Mouse (Mus musculus) cerebellum, postnatal 4 days (tissue): Measurements from ENCODE around the gene Bach1.

Experiments
- DNase-seq, 2 experiments: peaks; one replicate each; pipeline ENCODE4 v3.0.0; 2022; ENCODE audit warnings: low spot score in 2 of 2, mixed read lengths in 1 of 2

Gene Bach1

DNA sequence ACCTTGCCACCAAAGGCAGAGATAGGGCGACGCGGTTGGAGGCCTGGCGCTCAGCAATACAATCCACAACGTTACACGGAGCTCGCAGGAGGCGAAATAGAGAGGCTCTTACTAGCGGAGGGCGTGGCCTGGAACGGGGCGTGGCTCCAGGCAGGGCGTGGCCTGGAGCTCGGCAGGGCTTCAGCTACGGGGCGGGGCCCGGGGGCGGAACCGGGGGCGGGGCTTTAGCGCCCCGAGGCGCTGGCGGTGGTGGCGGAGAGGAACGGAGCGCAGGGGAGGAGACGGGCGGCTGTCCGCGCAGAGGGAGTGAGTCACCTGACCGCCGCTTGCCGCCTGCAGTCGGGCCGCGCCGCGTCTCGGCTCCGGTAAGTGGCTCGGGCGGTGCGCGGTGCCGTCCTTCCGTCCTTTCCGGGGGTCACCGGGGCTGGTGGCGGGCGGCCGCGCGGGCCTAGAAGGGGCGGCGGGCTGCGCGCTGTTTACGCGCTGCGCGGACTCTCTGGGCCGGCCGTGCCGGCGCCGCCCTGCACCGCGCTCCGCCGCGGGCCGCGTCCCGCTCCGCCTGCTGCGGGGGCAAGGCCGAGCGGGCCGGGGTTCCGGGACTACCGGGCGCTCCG is at the start of gene Bach1:
Gene Bach1 (plus strand): TSS at position 254 of the 614 bp plus-strand sequence.
- DNase-seq = peak; percentile 88 to 93

GRCm38 (mm10) chr16:87652344-87652743 is 46.4 kb upstream of the Bach1 start:
- no peak for DNase-seq

DNA sequence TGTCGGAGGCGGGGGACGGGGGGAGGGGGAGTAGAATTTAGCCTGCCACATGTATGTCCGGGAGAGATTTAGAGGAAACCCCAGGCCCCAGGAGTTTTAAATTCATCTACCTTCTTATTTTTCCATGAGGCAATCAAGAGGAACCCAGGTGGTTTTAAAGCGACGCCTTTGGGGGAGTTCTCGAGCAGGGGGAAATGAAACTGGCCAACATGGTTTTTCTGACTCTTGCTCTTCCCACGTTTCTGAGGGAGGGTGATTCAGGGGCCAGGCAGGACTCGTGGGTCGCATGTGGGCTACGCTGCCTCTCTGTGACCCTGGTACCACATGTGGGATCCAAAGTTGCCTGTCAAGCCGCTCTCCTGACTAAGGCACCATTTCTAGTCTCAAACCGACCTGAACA is 45.8 kb upstream of the Bach1 start:
- DNase-seq = no peak

DNA sequence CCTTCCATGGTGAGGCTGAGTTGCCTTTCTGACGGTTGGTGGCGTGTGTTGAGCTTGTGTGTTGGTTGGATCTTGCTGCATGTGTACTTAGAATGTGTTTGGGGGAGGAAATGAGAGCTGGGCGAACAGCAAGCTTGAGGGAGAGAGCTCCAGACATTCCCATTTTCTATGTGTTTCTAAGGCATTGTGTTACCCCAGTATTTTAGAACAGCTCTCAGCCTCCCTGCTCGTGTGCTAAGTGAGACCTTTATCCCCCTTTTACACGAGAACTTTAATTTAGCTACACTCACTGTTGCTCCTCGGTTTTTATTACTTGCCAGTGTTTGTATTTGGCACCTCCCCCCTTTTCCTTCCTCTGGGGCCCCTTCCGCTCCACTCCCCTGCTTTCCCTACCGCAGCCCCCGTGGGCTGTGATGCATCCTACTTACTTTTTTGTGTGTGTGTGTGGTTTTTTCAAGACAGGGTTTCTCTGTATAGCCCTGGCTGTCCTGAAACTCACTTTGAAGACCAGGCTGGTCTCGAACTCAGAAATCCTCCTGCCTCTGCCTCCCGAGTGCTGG is 44.6 kb upstream of the Bach1 start:
- DNase-seq = no peak

GRCm38 (mm10) chr16:87655005-87655404 is 43.7 kb upstream of the Bach1 start:
- no peak for DNase-seq

DNA sequence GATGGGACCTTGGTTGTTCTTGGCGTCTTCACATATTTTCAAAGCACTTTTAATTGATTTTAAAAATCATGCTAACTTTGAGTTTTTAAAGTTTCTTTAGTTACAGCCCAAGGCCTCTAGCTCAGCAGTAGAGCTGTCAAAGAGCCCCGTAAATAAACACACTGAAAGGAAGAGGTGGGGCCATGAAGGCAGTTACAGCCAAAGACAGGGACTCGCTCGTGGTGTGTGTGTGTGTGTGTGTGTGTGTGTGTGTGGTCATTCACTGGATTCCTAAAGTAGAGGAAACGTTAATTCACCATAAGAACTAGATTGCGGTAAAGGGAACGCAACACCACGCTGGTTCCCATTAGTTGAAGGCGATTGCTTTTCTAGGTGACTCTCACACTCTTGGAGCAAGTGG is 43.2 kb upstream of the Bach1 start:
- DNase-seq = no peak

DNA sequence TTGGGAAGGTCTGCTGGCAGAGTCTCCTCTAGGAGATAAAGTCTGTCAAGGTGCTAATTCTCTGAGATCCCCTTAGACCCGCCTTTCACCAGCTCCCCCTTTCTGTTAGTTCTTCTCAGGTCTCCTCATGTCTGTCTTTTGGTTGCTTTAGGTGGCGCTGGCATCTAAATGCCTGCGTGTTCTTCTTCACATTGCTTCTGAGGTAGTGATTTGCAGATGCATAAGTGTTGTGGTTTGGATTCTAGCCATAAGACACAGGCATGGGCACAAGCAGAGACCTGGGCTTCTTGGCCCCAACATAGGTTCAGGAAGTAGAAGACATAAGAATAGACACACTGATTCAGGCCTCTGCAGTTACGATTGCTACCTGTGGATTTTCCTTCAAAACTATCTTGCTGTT is 42.0 kb upstream of the Bach1 start:
- no peak for DNase-seq

DNA sequence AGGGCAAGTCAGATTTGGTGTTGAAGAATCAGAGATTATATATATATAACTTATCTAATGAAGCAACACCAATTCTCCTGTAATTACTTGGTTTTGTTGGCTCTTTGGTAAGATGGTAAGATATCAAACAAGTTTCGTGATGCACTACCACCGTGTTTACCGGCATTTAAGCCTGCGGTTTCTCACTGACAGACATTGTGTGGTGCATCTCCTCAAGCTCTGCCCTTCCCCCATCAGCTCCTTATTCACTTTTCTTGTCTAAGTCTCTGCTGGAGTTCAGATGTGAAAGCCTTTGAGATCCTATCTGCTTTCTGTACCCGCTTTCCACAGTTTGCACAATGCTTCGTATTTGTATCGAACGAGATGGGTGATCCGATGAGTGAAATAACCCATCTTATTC is 41.5 kb upstream of the Bach1 start:
- DNase-seq = no peak

DNA sequence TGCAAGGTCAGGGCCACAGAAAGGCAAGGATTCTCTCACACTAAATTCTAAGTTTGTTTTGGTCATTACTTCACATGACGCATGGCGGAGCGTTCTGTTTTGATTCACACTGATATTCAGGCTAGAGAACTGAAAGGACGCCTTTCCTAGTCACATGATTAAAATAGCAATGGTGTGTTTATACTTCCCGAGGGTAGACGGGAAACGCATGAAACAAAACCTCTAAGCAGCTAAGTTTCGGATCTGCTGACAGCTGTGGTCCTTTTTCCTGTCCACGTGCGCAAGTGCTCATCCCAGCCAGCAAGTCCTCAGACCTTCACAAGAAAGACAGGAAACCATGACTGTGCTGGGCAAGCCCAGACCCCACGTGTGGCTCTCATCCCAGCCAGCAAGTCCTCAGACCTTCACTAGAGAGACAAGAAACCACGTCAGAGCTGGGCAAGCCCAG is 37.7 kb upstream of the Bach1 start:
- DNase-seq = no peak

DNA sequence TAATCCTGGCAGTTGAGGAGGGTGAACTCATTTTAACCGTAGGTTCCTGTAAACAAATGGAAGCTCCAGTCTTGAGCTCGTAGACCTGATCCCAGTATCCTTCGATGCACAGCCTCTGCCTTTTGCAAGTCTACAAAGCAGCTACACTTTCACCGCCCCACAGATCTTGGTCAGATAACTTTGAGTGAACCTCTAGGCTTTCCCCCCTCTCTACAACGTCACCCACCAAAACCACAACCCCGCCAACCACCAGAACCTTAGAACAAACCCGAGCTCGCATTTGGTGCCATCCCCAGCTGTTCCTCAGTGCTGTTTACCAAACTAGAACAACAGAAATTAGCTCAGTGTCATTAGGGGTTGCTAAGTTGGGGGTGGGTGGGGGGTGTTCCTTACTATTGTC is 37.1 kb upstream of the Bach1 start:
- no peak for DNase-seq

- no peak for DNase-seq
These were observed 36.2 kb upstream of the Bach1 start for GRCm38 (mm10) chr16:87662528-87662927.

- DNase-seq = no peak
These were observed 34.9 kb upstream of the Bach1 start for GRCm38 (mm10) chr16:87663890-87664289.

GRCm38 (mm10) chr16:87665246-87665645 is 33.5 kb upstream of the Bach1 start:
- no peak for DNase-seq

DNA sequence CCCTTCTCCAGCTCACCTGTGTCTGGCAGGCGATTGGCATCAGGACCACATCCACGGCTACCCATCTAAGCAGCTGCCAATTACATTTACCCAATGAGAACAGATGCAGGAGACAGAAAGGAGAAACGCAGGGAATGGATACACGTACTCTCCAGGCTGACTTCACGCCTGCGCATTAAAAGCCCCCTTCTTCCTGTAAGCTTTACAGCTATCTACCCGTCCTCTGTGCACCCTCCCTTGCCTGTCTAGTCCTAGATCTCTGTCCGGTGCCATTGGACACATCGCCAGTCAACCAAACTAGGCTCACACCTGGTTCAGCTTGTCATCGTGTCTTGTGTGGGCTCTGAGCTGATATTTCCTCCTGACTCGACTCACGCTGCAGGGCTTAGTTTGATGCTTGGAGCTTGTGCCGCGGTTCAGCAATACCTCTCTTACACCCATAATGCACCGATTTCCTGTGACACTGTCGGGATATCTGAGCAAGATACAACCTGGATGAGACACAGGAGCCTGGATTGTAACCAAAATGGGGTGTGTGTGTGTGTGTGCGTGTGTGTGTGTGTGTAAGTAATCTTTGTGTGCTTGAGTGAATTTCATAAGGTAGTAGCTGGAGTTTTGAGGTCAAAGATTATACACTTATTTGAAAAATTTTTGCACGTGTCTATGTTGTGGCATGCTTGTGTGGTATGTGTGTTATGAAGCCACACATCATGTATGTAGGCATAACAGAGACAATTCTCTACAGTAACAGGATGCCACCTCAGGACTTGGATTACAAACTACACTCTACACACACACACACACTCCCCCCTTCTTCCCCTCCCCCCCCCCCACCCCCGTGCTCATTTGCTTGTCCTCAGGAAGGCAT is 32.8 kb upstream of the Bach1 start:
- no peak for DNase-seq

- no peak for DNase-seq
These were observed 32.1 kb upstream of the Bach1 start for GRCm38 (mm10) chr16:87666620-87667004.

DNA sequence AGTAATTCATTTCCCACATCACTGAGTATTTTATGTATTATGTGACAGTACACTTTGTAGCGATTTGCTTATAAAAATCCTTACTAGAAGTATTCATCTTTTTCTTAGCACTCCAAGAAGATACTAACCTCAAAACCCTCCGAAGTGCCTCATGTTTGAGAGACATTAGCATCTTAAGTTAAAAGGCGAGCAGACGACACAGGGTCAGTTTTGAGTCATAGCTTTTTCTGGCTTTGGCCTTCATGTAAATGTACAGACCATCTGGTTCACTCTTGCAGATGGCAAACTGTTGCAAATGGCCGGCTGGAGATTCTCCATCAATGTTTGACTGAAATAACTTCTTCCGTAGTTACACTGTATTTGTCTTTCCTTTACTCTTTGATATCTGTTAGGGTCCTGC is 30.7 kb upstream of the Bach1 start:
- DNase-seq = no peak

- DNase-seq = no peak
These were observed 28.5 kb upstream of the Bach1 start for GRCm38 (mm10) chr16:87670091-87670820.

DNA sequence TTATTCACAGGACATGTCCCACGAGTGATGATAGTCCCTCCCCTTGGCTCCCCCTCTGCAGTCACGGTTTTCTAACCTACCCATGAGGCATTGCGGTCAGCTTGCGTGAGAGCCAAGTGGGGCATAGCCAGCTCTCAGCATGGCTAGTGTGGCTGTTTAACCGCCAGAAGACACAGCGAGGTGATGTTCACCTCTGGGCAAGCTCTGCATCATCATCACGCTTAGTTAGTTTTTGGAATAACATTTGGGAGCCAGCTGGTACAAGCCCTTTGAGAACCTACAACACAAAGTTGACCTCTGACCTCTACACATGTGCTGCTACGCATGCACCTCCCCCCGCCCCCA is 28.0 kb upstream of the Bach1 start:
- DNase-seq = peak in 1 of 2 experiments; percentile 8

- DNase-seq = no peak
These were observed 27.4 kb upstream of the Bach1 start for GRCm38 (mm10) chr16:87671336-87671735.

DNA sequence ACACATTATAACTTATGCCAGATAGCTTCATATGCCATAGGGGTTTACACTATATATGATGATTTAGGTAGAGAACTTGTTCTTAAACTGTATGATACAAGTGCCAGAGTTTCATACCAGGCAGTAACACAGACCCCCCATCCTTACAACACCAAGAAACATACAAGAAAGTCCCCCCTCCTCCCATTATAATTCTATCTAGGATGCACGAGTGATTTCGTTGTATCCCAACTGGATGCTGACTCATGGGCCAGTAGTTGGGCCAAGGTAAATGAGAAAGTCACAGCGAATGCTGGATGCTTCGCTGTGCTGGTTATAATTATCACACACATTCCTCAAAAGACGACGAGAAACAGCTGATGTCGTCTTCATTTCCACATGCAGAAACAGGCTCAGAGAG is 25.6 kb upstream of the Bach1 start:
- DNase-seq = no peak

GRCm38 (mm10) chr16:87676182-87676581 is 22.6 kb upstream of the Bach1 start:
- no peak for DNase-seq

- no peak for DNase-seq
These were observed 20.1 kb upstream of the Bach1 start for GRCm38 (mm10) chr16:87678667-87679066.
